Mouse (Mus musculus) myocyte (in vitro differentiated cells): Measurements from ENCODE around the gene Irf9. TPM values are rescaled to one million over a fixed set of nuclear protein-coding genes. Genes with fewer than 3 reads are reported as not detected.

Experiments
- H3K27me3 ChIP-seq: one replicate; pipeline ENCODE4 v1.6.1; 2011; ENCODE audit not compliant: control insufficient read depth, insufficient read depth, insufficient read length
- H3K36me3 ChIP-seq: one replicate; pipeline ENCODE4 v1.6.1; 2011; ENCODE audit not compliant: control insufficient read depth, insufficient read depth
- H3K4me2 ChIP-seq: one replicate; pipeline ENCODE4 v1.6.1; 2011; ENCODE audit warnings: low read depth, control low read depth
- H3K4me3 ChIP-seq: one replicate; pipeline ENCODE4 v1.5.1; 2011; ENCODE audit warnings: mild to moderate bottlenecking, control low read depth, moderate library complexity
- H3K79me2 ChIP-seq: one replicate; pipeline ENCODE4 v1.6.1; 2011; ENCODE audit not compliant: control insufficient read depth, insufficient read depth
- H3ac ChIP-seq: one replicate; pipeline ENCODE4 v1.6.1; 2011; ENCODE audit not compliant: control insufficient read depth, insufficient read length
- CEBPB ChIP-seq: IDR thresholded peaks from 2 replicates; pipeline ENCODE4 v1.6.1; 2011; ENCODE audit warnings: mild to moderate bottlenecking, moderate library complexity; ENCODE audit not compliant: poor library complexity, insufficient read depth, severe bottlenecking
- E2F4 ChIP-seq: IDR thresholded peaks from one replicate; pipeline ENCODE4 v1.6.1; 2011; ENCODE audit warnings: mild to moderate bottlenecking, control low read depth, moderate library complexity; ENCODE audit not compliant: insufficient read depth
- MAX ChIP-seq: IDR thresholded peaks from one replicate; pipeline ENCODE4 v1.6.1; 2011; ENCODE audit warnings: low read depth, mild to moderate bottlenecking, control low read depth
- MYOD1 ChIP-seq, 3 experiments: IDR thresholded peaks; one replicate each; pipeline ENCODE4 v1.6.1; 2011; ENCODE audit warnings: control low read depth in 2 of 3, low read depth in 2 of 3, mild to moderate bottlenecking in 2 of 3, moderate library complexity in 1 of 3; ENCODE audit not compliant: insufficient read length in 2 of 3, control insufficient read depth in 1 of 3
- MYOG ChIP-seq, 3 experiments: IDR thresholded peaks; one replicate each; pipeline ENCODE4 v1.6.1; 2011; ENCODE audit warnings: control low read depth in 2 of 3, low read depth in 2 of 3, mild to moderate bottlenecking in 2 of 3; ENCODE audit not compliant: insufficient read length in 2 of 3, control insufficient read depth in 1 of 3, insufficient read depth in 1 of 3
- POLR2A ChIP-seq: IDR thresholded peaks from one replicate; pipeline ENCODE4 v1.6.1; 2011; ENCODE audit warnings: low read depth, mild to moderate bottlenecking, control low read depth, moderate library complexity; ENCODE audit not compliant: insufficient read length
- POLR2AphosphoS2 ChIP-seq: IDR thresholded peaks from one replicate; pipeline ENCODE4 v1.6.1; 2011; ENCODE audit warnings: low read depth, control low read depth; ENCODE audit not compliant: insufficient read length
- REST ChIP-seq: IDR thresholded peaks from one replicate; pipeline ENCODE4 v1.6.1; 2011; ENCODE audit warnings: mild to moderate bottlenecking, control low read depth, moderate library complexity; ENCODE audit not compliant: insufficient read depth, insufficient read length
- SRF ChIP-seq: IDR thresholded peaks from one replicate; pipeline ENCODE4 v1.6.1; 2011; ENCODE audit warnings: low read depth; ENCODE audit not compliant: control insufficient read depth, insufficient read length
- TCF12 ChIP-seq: IDR thresholded peaks from one replicate; pipeline ENCODE4 v1.6.1; 2011; ENCODE audit warnings: mild to moderate bottlenecking, control low read depth; ENCODE audit not compliant: poor library complexity, insufficient read depth, severe bottlenecking
- TCF3 ChIP-seq: IDR thresholded peaks from one replicate; pipeline ENCODE4 v1.6.1; 2011; ENCODE audit warnings: low read depth, control low read depth; ENCODE audit not compliant: insufficient read length
- USF1 ChIP-seq: IDR thresholded peaks from one replicate; pipeline ENCODE4 v1.6.1; 2011; ENCODE audit warnings: low read depth, mild to moderate bottlenecking, control low read depth, moderate library complexity
- polyA plus RNA-seq: library from polyadenylated mRNA; unstranded; fragments of >200 nt; fragmentation: generic; extraction: Trizol; gene quantifications from one replicate; pipeline ENCODE4 v1.2.1, GENCODE M21; 2012; ENCODE audit warnings: missing spikeins

The Irf9 gene
- polyA plus RNA-seq, 1 experiment: 4.0 TPM

- Histone ChIP-seq H3K4me2 (no peak within 1 kb of the TSS), H3K27me3 (no peaks in the 10 kb centered on the region), H3K36me3 (peaks cover 14% of the 10 kb centered on the region), H3K79me2 (peaks cover 27% of the 10 kb centered on the region), H3K4me3 (no peak within 1 kb of the TSS), H3ac (no peak within 1 kb of the TSS)
- no peak for TF ChIP-seq MYOD1 (IDR thresholded peaks at IDR 0.05; ENCODE audit: control insufficient read depth in 1 of 3, insufficient read length in 2 of 3, low read depth in 2 of 3)
- TF ChIP-seq POLR2A: no peak
- TF ChIP-seq MAX: no peak
- no peak for TF ChIP-seq MYOG (IDR thresholded peaks at IDR 0.05; ENCODE audit: control insufficient read depth in 1 of 3, insufficient read depth in 1 of 3, insufficient read length in 2 of 3, low read depth in 2 of 3)
- no peak for TF ChIP-seq REST
- no peak for TF ChIP-seq POLR2AphosphoS2
- no peak for TF ChIP-seq SRF
- no peak for TF ChIP-seq CEBPB
- TF ChIP-seq TCF12: no peak
- no peak for TF ChIP-seq TCF3
- TF ChIP-seq USF1: no peak
- TF ChIP-seq E2F4: no peak
Observed at GRCm38 (mm10) chr14:55637795-55638194, 34.4 kb downstream of the Irf9 start, which contains the start of gene Gm49378. Gene Gm49378, minus strand, starts transcription at chr14:55637895.

DNA sequence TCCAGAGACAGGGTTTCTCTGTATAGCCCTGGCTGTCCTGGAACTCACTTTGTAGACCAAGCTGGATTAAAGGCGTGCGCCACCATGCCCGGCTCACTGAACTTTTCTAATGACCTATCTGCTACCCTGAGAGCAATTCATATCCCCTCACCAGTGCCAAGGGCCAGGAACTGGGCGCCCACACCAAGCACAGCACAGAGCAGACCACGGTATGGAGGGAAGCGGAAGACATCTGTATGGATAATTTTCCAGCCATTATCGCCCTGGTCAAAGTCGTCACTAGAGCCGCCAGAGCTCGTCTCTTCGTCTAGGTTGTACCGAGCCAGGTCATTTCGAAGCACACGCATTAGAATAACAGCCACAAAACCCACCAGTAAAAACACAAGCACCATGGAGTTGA, 37.4 kb downstream of the Irf9 start:
- Histone ChIP-seq H3K27me3 (no peaks in the 10 kb centered on the region), H3K4me2 (no peak overlapping the region), H3K4me3 (no peak overlapping the region), H3K79me2 (peaks cover 49% of the 10 kb centered on the region), H3K36me3 (peaks cover 6% of the 10 kb centered on the region), H3ac (no peak overlapping the region)
- TF ChIP-seq TCF3: no peak
- TF ChIP-seq REST: no peak
- TF ChIP-seq POLR2A: no peak
- no peak for TF ChIP-seq USF1
- no peak for TF ChIP-seq MYOD1 (IDR thresholded peaks at IDR 0.05; ENCODE audit: control insufficient read depth in 1 of 3, insufficient read length in 2 of 3, low read depth in 2 of 3)
- TF ChIP-seq POLR2AphosphoS2: no peak
- no peak for TF ChIP-seq CEBPB
- TF ChIP-seq E2F4: no peak
- TF ChIP-seq TCF12: no peak

DNA sequence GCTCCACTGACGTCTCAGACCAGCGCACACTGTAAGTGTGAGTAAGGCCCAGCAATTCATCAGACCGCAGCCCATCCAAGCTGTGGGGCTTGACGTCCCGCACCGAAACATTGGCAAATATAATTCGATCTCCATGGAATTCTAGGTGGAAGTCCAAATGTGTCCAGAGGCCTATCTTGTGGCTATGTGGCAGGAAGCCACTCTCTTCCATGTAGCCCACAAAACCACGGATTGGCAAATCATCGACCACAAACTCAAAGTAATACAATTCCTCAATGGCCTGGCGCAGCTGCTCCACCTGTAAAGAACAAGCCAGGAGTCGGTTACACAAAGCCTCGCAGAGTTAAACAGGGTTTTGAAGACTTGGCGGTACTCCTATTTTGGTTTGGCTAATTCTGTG, 37.9 kb downstream of the Irf9 start:
- H3K4me3 ChIP-seq: peak overlapping the region; percentile 81
- H3K36me3 ChIP-seq: peaks cover 6% of the 10 kb centered on the region
- H3ac ChIP-seq: no peak overlapping the region
- H3K4me2 ChIP-seq: no peak overlapping the region
- H3K27me3 ChIP-seq: no peaks in the 10 kb centered on the region
- H3K79me2 ChIP-seq: peaks cover 50% of the 10 kb centered on the region
- TF ChIP-seq REST (no peak), POLR2AphosphoS2 (no peak), MYOD1 (IDR thresholded peaks at IDR 0.05; ENCODE audit: control insufficient read depth in 1 of 3, insufficient read length in 2 of 3, low read depth in 2 of 3) (no peak), TCF3 (no peak), CEBPB (no peak)

DNA sequence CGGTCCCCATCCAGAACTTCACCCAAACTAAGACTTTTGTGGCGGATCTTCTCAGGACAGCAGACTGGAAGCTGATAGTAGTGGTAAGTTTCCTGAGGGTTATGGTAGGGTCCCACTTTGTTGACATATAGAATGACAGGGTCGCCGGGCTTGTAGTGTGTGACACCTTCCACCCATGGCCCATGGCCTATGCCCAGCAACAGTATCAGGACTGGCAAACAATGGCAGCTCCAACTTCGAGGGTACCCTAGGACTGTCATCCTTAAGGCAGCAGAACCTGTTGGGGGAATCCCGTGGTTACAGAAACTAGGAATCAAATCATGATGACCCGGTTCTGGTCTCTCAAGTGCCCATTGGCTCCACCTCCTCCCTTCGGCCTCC, 39.3 kb downstream of the Irf9 start:
- peaks cover 50% of the 10 kb centered on the region for H3K79me2 ChIP-seq
- peak overlapping the region; percentile 96 for H3K4me2 ChIP-seq
- peaks cover 6% of the 10 kb centered on the region for H3K36me3 ChIP-seq
- TF ChIP-seq TCF12: no peak
- TF ChIP-seq MAX: no peak
- TF ChIP-seq REST: no peak
- no peak for TF ChIP-seq POLR2AphosphoS2
- TF ChIP-seq MYOG (IDR thresholded peaks at IDR 0.05; ENCODE audit: control insufficient read depth in 1 of 3, insufficient read depth in 1 of 3, insufficient read length in 2 of 3, low read depth in 2 of 3): no peak
- TF ChIP-seq POLR2A: no peak
- no peak for TF ChIP-seq USF1
- TF ChIP-seq MYOD1 (IDR thresholded peaks at IDR 0.05; ENCODE audit: control insufficient read depth in 1 of 3, insufficient read length in 2 of 3, low read depth in 2 of 3): no peak
- no peak for TF ChIP-seq E2F4
- no peak for TF ChIP-seq CEBPB
- TF ChIP-seq TCF3: no peak
- no peak for TF ChIP-seq SRF
- no peaks in the 10 kb centered on the region for H3K27me3 ChIP-seq
- peak overlapping the region; percentile 73 for H3ac ChIP-seq
- peak overlapping the region; percentile 81 for H3K4me3 ChIP-seq
